8 mouse cellular contexts compared by ENCODE assay signal in genomic region chr6:30804389-30805052, GRCm38 (mm10).
DNase-seq lines count a peak whose midpoint lies in the region; ATAC-seq and TF ChIP-seq lines count a peak whose summit lies in the region.
"Not testable (repeated sequence)": the region's sequence is repeated elsewhere in the genome, so short reads cannot be mapped to it uniquely, and the experiment has no call there.

No protein-coding gene starts in this region.

- H3K27ac ChIP-seq in forebrain, embryonic 10.5 days, result peak overlapping the region; percentile 0; the same call in 1 of the 2 replicates
- not testable (repeated sequence) for H3K27ac ChIP-seq in heart, embryonic 12.5 days (ENCODE audit: poor library complexity, severe bottlenecking); kidney, embryonic 14.5 days (ENCODE audit: low read depth, low read length); limb, embryonic 14.5 days (replicated peaks; ENCODE audit: low read depth, low read length); midbrain, embryonic 13.5 days

- not testable (repeated sequence) for TF ChIP-seq POLR2A in limb, embryonic 14.5 days (IDR thresholded peaks at IDR 0.05; ENCODE audit: borderline replicate concordance, extremely low read depth, insufficient read depth, insufficient read length)

- H3K9ac ChIP-seq in heart, embryonic 12.5 days; kidney, embryonic 14.5 days (ENCODE audit: low read depth, low read length); limb, embryonic 14.5 days (ENCODE audit: low read depth, low read length, severe bottlenecking); midbrain, embryonic 13.5 days (replicated peaks): not testable (repeated sequence)

- H3K36me3 ChIP-seq in forebrain, embryonic 10.5 days (replicated peaks), result peaks cover 41% of the 10 kb centered on the region
- peaks cover 25% of the 10 kb centered on the region for H3K36me3 ChIP-seq in heart, embryonic 12.5 days
- peaks cover 18% of the 10 kb centered on the region for H3K36me3 ChIP-seq in kidney, embryonic 14.5 days (ENCODE audit: control insufficient read depth, insufficient read depth, low read length)
- H3K36me3 ChIP-seq in limb, embryonic 14.5 days (ENCODE audit: control insufficient read depth, insufficient read depth, low read length), result peaks cover 21% of the 10 kb centered on the region
- peaks cover 33% of the 10 kb centered on the region for H3K36me3 ChIP-seq in midbrain, embryonic 13.5 days

- H3K4me2 ChIP-seq in heart, embryonic 12.5 days; kidney, embryonic 14.5 days (replicated peaks; ENCODE audit: low read depth, low read length); limb, embryonic 14.5 days (replicated peaks; ENCODE audit: low read depth, low read length, severe bottlenecking); midbrain, embryonic 13.5 days (replicated peaks): not testable (repeated sequence)

- not testable (repeated sequence) for H3K4me3 ChIP-seq in forebrain, embryonic 10.5 days; heart, embryonic 12.5 days; kidney, embryonic 14.5 days (ENCODE audit: low read length); limb, embryonic 14.5 days (replicated peaks; ENCODE audit: low read length); midbrain, embryonic 13.5 days (replicated peaks)

- not testable (repeated sequence) for H3K4me1 ChIP-seq in forebrain, embryonic 10.5 days; heart, embryonic 12.5 days (replicated peaks); kidney, embryonic 14.5 days (ENCODE audit: control insufficient read depth, insufficient read depth, low read length); limb, embryonic 14.5 days (ENCODE audit: control insufficient read depth, insufficient read depth, low read length); midbrain, embryonic 13.5 days (replicated peaks)

- H3K27me3 ChIP-seq in forebrain, embryonic 10.5 days (ENCODE audit: poor library complexity, severe bottlenecking); heart, embryonic 12.5 days (replicated peaks); kidney, embryonic 14.5 days (ENCODE audit: control insufficient read depth, insufficient read depth, low read length); limb, embryonic 14.5 days (ENCODE audit: control insufficient read depth, insufficient read depth, low read length); midbrain, embryonic 13.5 days: not testable (repeated sequence)

- 78% methylated on average over 6 of the region's 6 CpGs for WGBS in forebrain, embryonic 10.5 days
- 71% methylated on average over 6 of the region's 6 CpGs for WGBS in heart, embryonic 12.5 days
- 79% methylated on average over 6 of the region's 6 CpGs for WGBS in kidney, embryonic 14.5 days
- WGBS in limb, embryonic 14.5 days, result 80% methylated on average over 6 of the region's 6 CpGs
- WGBS in midbrain, embryonic 13.5 days, result 85% methylated on average over 6 of the region's 6 CpGs

- ATAC-seq in heart, embryonic 12.5 days (ENCODE audit: insufficient number of reproducible peaks, low FRiP score), result peak; percentile 86
- ATAC-seq in kidney, embryonic 14.5 days (ENCODE audit: low FRiP score, low TSS enrichment), result peak; percentile 91
- peak; percentile 75 for ATAC-seq in limb, embryonic 14.5 days (ENCODE audit: low FRiP score, low read depth)
- ATAC-seq in midbrain, embryonic 13.5 days, result peak; percentile 90

- peak; percentile 3 to 29 for DNase-seq in adrenal gland, postnatal 36 days
- DNase-seq in forebrain, embryonic 10.5 days (ENCODE audit: extremely low spot score, low spot score), result peak; percentile 36
- not testable (repeated sequence) for DNase-seq in limb, embryonic 14.5 days (ENCODE audit: low spot score)
- DNase-seq in right cerebral cortex, postnatal 4 days, result peak; percentile 20
- peak; percentile 32 to 70 for DNase-seq in urinary bladder, postnatal 4 days (ENCODE audit: low spot score in 2 of 2)

- not testable (repeated sequence) for H3K9me3 ChIP-seq in forebrain, embryonic 10.5 days; heart, embryonic 12.5 days (replicated peaks); kidney, embryonic 14.5 days (ENCODE audit: control insufficient read depth, low read length); limb, embryonic 14.5 days (ENCODE audit: control insufficient read depth, low read length); midbrain, embryonic 13.5 days
